Mouse (Mus musculus) hindbrain, embryonic 13.5 days (tissue): ENCODE results near the gene Wiz. TPM values are rescaled to one million over a fixed set of nuclear protein-coding genes. Genes with fewer than 3 reads are reported as not detected.

Experiments used
- ATAC-seq: fragments of 200-750 bp; cut with Nextera tagmentation; 2 replicates; pipeline ENCODE4 v1.8.0; 2017; ENCODE audit warnings: moderate TSS enrichment; ENCODE audit not compliant: low FRiP score
- H3K27ac ChIP-seq: fragments of 300-500 bp; sonication (generic); 2 replicates; pipeline ENCODE4 v1.5.1; 2015; ENCODE audit warnings: inconsistent platforms, mild to moderate bottlenecking, moderate library complexity
- H3K27me3 ChIP-seq: fragments of 300-500 bp; sonication (generic); 2 replicates; pipeline ENCODE4 v1.6.1; 2015; ENCODE audit warnings: mild to moderate bottlenecking, inconsistent platforms
- H3K36me3 ChIP-seq: fragments of 300-500 bp; sonication (generic); 2 replicates; pipeline ENCODE4 v1.6.1; 2015; ENCODE audit warnings: mild to moderate bottlenecking, inconsistent platforms
- H3K4me1 ChIP-seq: fragments of 300-500 bp; sonication (generic); replicated peaks from 2 replicates; pipeline ENCODE4 v1.6.1; 2015; ENCODE audit warnings: inconsistent platforms
- H3K4me2 ChIP-seq: fragments of 300-500 bp; sonication (generic); 2 replicates; pipeline ENCODE4 v1.6.1; 2015; ENCODE audit warnings: inconsistent platforms, mild to moderate bottlenecking, moderate library complexity
- H3K4me3 ChIP-seq: fragments of 300-500 bp; sonication (generic); 2 replicates; pipeline ENCODE4 v1.5.1; 2015; ENCODE audit warnings: mild to moderate bottlenecking, inconsistent platforms
- H3K9ac ChIP-seq: fragments of 300-500 bp; sonication (generic); 2 replicates; pipeline ENCODE4 v1.6.1; 2015; ENCODE audit warnings: mild to moderate bottlenecking, inconsistent platforms
- H3K9me3 ChIP-seq: fragments of 300-500 bp; sonication (generic); 2 replicates; pipeline ENCODE4 v1.6.1; 2016; ENCODE audit warnings: inconsistent platforms
- whole genome bisulfite sequencing: fragments of 180-500 bp; shearing (Covaris S2); methylation state at CpG from one replicate; pipeline ENCODE4 v1.1.7; 2015; 5-methylcytosine and 5-hydroxymethylcytosine counted together
- polyA plus RNA-seq: library from polyadenylated mRNA; unstranded; fragments of >200 nt; fragmentation: Nextera tagmentation; extraction: Ambion mirVana; gene quantifications from 2 replicates; pipeline ENCODE4 v1.2.1, GENCODE M21; 2015

Gene Wiz
- polyA plus RNA-seq, result 35.3 and 35.9 TPM in 2 replicates

- Histone ChIP-seq H3K4me1 (peaks cover 27% of the 10 kb centered on the region), H3K9ac (peak within 1 kb of the TSS; percentile 92), H3K27ac (peak within 1 kb of the TSS; percentile 89), H3K27me3 (peaks cover 39% of the 10 kb centered on the region), H3K4me2 (peak within 1 kb of the TSS; percentile 93), H3K36me3 (peaks cover 24% of the 10 kb centered on the region), H3K9me3 (no peaks in the 10 kb centered on the region), H3K4me3 (peak within 1 kb of the TSS; percentile 67)
- WGBS, result 2% methylated on average over 34 of the region's 44 CpGs
- peak; percentile 88 for ATAC-seq
These were observed at the start of gene Wiz for GRCm38 (mm10) chr17:32389101-32389659. Gene Wiz (minus strand): TSS chr17:32389439.

- Histone ChIP-seq H3K9me3 (no peaks in the 10 kb centered on the region), H3K27ac (no peak overlapping the region), H3K4me3 (no peak overlapping the region), H3K27me3 (0 out of 2 replicates have a peak, but pooled peaks cover 3% of the 10 kb centered on the region), H3K36me3 (no peaks in the 10 kb centered on the region), H3K9ac (no peak overlapping the region), H3K4me2 (no peak overlapping the region), H3K4me1 (no peaks in the 10 kb centered on the region)
- ATAC-seq, result no peak
- WGBS, result 92% methylated on average over 4 of the region's 4 CpGs
These were observed 47.9 kb upstream of the Wiz start for GRCm38 (mm10) chr17:32437106-32437505.

- H3K27me3 ChIP-seq, result 0 out of 2 replicates have a peak, but pooled peaks cover 3% of the 10 kb centered on the region
- no peaks in the 10 kb centered on the region for H3K36me3 ChIP-seq
- no peak overlapping the region for H3K9ac ChIP-seq
- no peak overlapping the region for H3K4me3 ChIP-seq
- H3K4me2 ChIP-seq, result no peak overlapping the region
- H3K4me1 ChIP-seq, result no peaks in the 10 kb centered on the region
- ATAC-seq, result no peak
- 76% methylated on average over 5 of the region's 5 CpGs for WGBS
- H3K9me3 ChIP-seq, result no peaks in the 10 kb centered on the region
- H3K27ac ChIP-seq, result no peak overlapping the region
These were observed 45.9 kb upstream of the Wiz start for GRCm38 (mm10) chr17:32435151-32435550.

- Histone ChIP-seq H3K4me3 (no peak overlapping the region), H3K9ac (no peak overlapping the region), H3K27ac (no peak overlapping the region), H3K4me1 (no peaks in the 10 kb centered on the region), H3K9me3 (no peaks in the 10 kb centered on the region), H3K27me3 (0 out of 2 replicates have a peak, but pooled peaks cover 3% of the 10 kb centered on the region), H3K36me3 (no peaks in the 10 kb centered on the region), H3K4me2 (no peak overlapping the region)
- ATAC-seq, result no peak
- WGBS, result 73% methylated on average over 4 of the region's 4 CpGs
These were observed 45.1 kb upstream of the Wiz start for GRCm38 (mm10) chr17:32434324-32434723.

- Histone ChIP-seq H3K27ac (no peak overlapping the region), H3K27me3 (0 out of 2 replicates have a peak, but pooled peaks cover 3% of the 10 kb centered on the region), H3K36me3 (no peaks in the 10 kb centered on the region), H3K9ac (no peak overlapping the region), H3K4me1 (no peaks in the 10 kb centered on the region), H3K4me2 (no peak overlapping the region), H3K4me3 (no peak overlapping the region), H3K9me3 (no peaks in the 10 kb centered on the region)
- WGBS, result 60% methylated on average over 3 of the region's 3 CpGs
- ATAC-seq, result no peak
These were observed 42.7 kb upstream of the Wiz start for GRCm38 (mm10) chr17:32431972-32432371.

- no peak for ATAC-seq
- Histone ChIP-seq H3K36me3 (no peaks in the 10 kb centered on the region), H3K4me1 (no peaks in the 10 kb centered on the region), H3K4me3 (no peak overlapping the region), H3K9ac (no peak overlapping the region), H3K27ac (no peak overlapping the region), H3K4me2 (no peak overlapping the region), H3K9me3 (no peaks in the 10 kb centered on the region), H3K27me3 (no peaks in the 10 kb centered on the region)
These were observed 37.4 kb upstream of the Wiz start for GRCm38 (mm10) chr17:32426610-32427009.

GRCm38 (mm10) chr17:32424034-32424433 is 34.8 kb upstream of the Wiz start, which contains the start of gene Pglyrp2:
Gene Pglyrp2 (minus strand): TSS chr17:32424167.
- Histone ChIP-seq H3K27ac (no peak within 1 kb of the TSS), H3K4me1 (no peaks in the 10 kb centered on the region), H3K27me3 (no peaks in the 10 kb centered on the region), H3K4me2 (no peak within 1 kb of the TSS), H3K4me3 (no peak within 1 kb of the TSS), H3K9me3 (no peaks in the 10 kb centered on the region), H3K9ac (no peak within 1 kb of the TSS), H3K36me3 (no peaks in the 10 kb centered on the region)
- WGBS, result 86% methylated on average over 2 of the region's 2 CpGs
- ATAC-seq, result no peak

GRCm38 (mm10) chr17:32420781-32421180 is 31.5 kb upstream of the Wiz start:
- ATAC-seq, result no peak
- H3K9ac ChIP-seq, result no peak overlapping the region

GRCm38 (mm10) chr17:32419989-32420388 is 30.8 kb upstream of the Wiz start:
- no peaks in the 10 kb centered on the region for H3K36me3 ChIP-seq
- H3K9me3 ChIP-seq, result no peaks in the 10 kb centered on the region
- no peak overlapping the region for H3K4me3 ChIP-seq
- WGBS, result 83% methylated on average over 2 of the region's 2 CpGs
- no peak overlapping the region for H3K4me2 ChIP-seq
- peaks cover 21% of the 10 kb centered on the region for H3K27me3 ChIP-seq
- ATAC-seq, result no peak
- H3K4me1 ChIP-seq, result no peaks in the 10 kb centered on the region
- no peak overlapping the region for H3K9ac ChIP-seq
- H3K27ac ChIP-seq, result no peak overlapping the region

More at GRCm38 (mm10) chr17:32420781-32421180, 31.5 kb upstream of the Wiz start:
- H3K9me3 ChIP-seq, result no peaks in the 10 kb centered on the region
- H3K4me3 ChIP-seq, result no peak overlapping the region
- H3K36me3 ChIP-seq, result no peaks in the 10 kb centered on the region
- no peaks in the 10 kb centered on the region for H3K4me1 ChIP-seq
- H3K4me2 ChIP-seq, result no peak overlapping the region
- no peak overlapping the region for H3K27ac ChIP-seq
- H3K27me3 ChIP-seq, result peaks cover 13% of the 10 kb centered on the region
- WGBS, result 85% methylated on average over 8 of the region's 8 CpGs

- no peak overlapping the region for H3K4me3 ChIP-seq
- no peak overlapping the region for H3K9ac ChIP-seq
- H3K4me2 ChIP-seq, result no peak overlapping the region
- H3K27ac ChIP-seq, result no peak overlapping the region
- 94% methylated on average over 14 of the region's 14 CpGs for WGBS
- no peaks in the 10 kb centered on the region for H3K4me1 ChIP-seq
- no peak for ATAC-seq
- peaks cover 26% of the 10 kb centered on the region for H3K27me3 ChIP-seq
- H3K9me3 ChIP-seq, result no peaks in the 10 kb centered on the region
- no peaks in the 10 kb centered on the region for H3K36me3 ChIP-seq
These were observed 27.5 kb upstream of the Wiz start for GRCm38 (mm10) chr17:32416771-32417170.

- H3K9ac ChIP-seq, result no peak overlapping the region
- peaks cover 26% of the 10 kb centered on the region for H3K27me3 ChIP-seq
- no peak overlapping the region for H3K4me3 ChIP-seq
- no peaks in the 10 kb centered on the region for H3K4me1 ChIP-seq
- H3K27ac ChIP-seq, result no peak overlapping the region
- H3K9me3 ChIP-seq, result no peaks in the 10 kb centered on the region
- no peaks in the 10 kb centered on the region for H3K36me3 ChIP-seq
- WGBS, result 56% methylated on average over 24 of the region's 24 CpGs
- no peak overlapping the region for H3K4me2 ChIP-seq
- ATAC-seq, result no peak
These were observed 26.3 kb upstream of the Wiz start for GRCm38 (mm10) chr17:32415417-32416020.

GRCm38 (mm10) chr17:32411898-32412297 is 22.7 kb upstream of the Wiz start:
- no peak for ATAC-seq
- 92% methylated on average over 6 of the region's 6 CpGs for WGBS
- Histone ChIP-seq H3K27me3 (peaks cover 22% of the 10 kb centered on the region), H3K4me3 (no peak overlapping the region), H3K9me3 (no peaks in the 10 kb centered on the region), H3K9ac (no peak overlapping the region), H3K4me1 (no peaks in the 10 kb centered on the region), H3K36me3 (no peaks in the 10 kb centered on the region), H3K4me2 (no peak overlapping the region), H3K27ac (no peak overlapping the region)

- Histone ChIP-seq H3K36me3 (no peaks in the 10 kb centered on the region), H3K9ac (no peak within 1 kb of the TSS), H3K27me3 (peaks cover 15% of the 10 kb centered on the region), H3K4me2 (no peak within 1 kb of the TSS), H3K27ac (no peak within 1 kb of the TSS), H3K4me1 (no peaks in the 10 kb centered on the region), H3K4me3 (no peak within 1 kb of the TSS), H3K9me3 (no peaks in the 10 kb centered on the region)
- 86% methylated on average over 8 of the region's 8 CpGs for WGBS
- ATAC-seq, result no peak
These were observed 14.2 kb upstream of the Wiz start, which contains the start of gene Rasal3 for GRCm38 (mm10) chr17:32403417-32403816. Gene Rasal3 (minus strand): TSS chr17:32403583.
